Mouse (Mus musculus): ENCODE results near the gene Tmtc2. TPM values are rescaled to one million over a fixed set of nuclear protein-coding genes. Genes with fewer than 3 reads are reported as not detected.
A peak's percentile ranks its signal among the peaks of the same experiment; 100 is the strongest.

Tmtc2 gene
- polyA plus RNA-seq (2012; rRNA removed) = 1.1 and 1.4 TPM in 2 replicates

- H3K27ac ChIP-seq (ENCODE audit: control insufficient read depth, insufficient read depth, low read length) = no peak within 1 kb of the TSS
Observed at GRCm38 (mm10) chr10:105573908-105574694, at the start of gene Tmtc2. Tmtc2 (minus strand) TSS chr10:105574451.

DNA sequence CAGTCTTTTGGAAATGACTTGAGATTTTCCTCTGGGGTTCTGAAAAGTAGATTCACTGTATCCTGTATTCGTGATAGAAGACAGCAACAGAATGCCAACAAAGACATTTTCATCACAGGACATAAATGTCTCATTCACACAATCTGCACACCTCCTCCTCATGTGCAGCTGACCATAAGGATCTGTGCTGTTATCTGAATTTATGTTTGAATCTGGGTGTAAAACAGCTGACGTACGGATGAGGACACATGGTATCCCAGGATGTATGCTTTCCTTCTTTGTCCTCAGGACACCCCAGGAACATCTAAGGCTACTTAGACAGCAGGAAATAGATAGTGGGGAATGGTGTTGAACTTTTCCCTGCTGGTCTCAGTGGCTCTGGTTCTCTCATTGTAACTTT lies 37.9 kb upstream of the Tmtc2 start:
- no peak for TF ChIP-seq POLR2A (IDR thresholded peaks at IDR 0.05; ENCODE audit: control insufficient read depth, extremely low read depth, insufficient read depth, low read length, poor library complexity)
- no peak for DNase-seq
- no peaks in the 10 kb centered on the region for H3K27me3 ChIP-seq (ENCODE audit: control insufficient read depth, insufficient read depth, low read length)
- WGBS = 97% methylated on average over 3 of the region's 3 CpGs
- no peak overlapping the region for H3K4me3 ChIP-seq (ENCODE audit: control insufficient read depth, insufficient read depth, low read length)
- H3K36me3 ChIP-seq (ENCODE audit: control insufficient read depth, insufficient read depth, low read length) = no peaks in the 10 kb centered on the region
- no peak overlapping the region for H3K27ac ChIP-seq (ENCODE audit: control insufficient read depth, insufficient read depth, low read length)
- no peaks in the 10 kb centered on the region for H3K4me1 ChIP-seq (replicated peaks; ENCODE audit: control insufficient read depth, insufficient read depth, low read length)

More at GRCm38 (mm10) chr10:105573908-105574694, at the start of gene Tmtc2:
- no peaks in the 10 kb centered on the region for H3K27me3 ChIP-seq (ENCODE audit: control insufficient read depth, insufficient read depth, low read length)
- under 1% methylated on average over 61 of the region's 61 CpGs for WGBS
- no peaks in the 10 kb centered on the region for H3K36me3 ChIP-seq (ENCODE audit: control insufficient read depth, insufficient read depth, low read length)
- H3K4me1 ChIP-seq (replicated peaks; ENCODE audit: control insufficient read depth, insufficient read depth, low read length) = peaks cover 11% of the 10 kb centered on the region
- peak; percentile 79 for DNase-seq
- TF ChIP-seq POLR2A (IDR thresholded peaks at IDR 0.05; ENCODE audit: control insufficient read depth, extremely low read depth, insufficient read depth, low read length, poor library complexity) = no peak
- TF ChIP-seq CTCF (IDR thresholded peaks at IDR 0.05; ENCODE audit: borderline replicate concordance, control insufficient read depth, extremely low read depth, insufficient read depth, low read length, poor library complexity) = no peak; the same call in 1 of the 2 replicates
- peak within 1 kb of the TSS; percentile 59 for H3K4me3 ChIP-seq (ENCODE audit: control insufficient read depth, insufficient read depth, low read length)

DNA sequence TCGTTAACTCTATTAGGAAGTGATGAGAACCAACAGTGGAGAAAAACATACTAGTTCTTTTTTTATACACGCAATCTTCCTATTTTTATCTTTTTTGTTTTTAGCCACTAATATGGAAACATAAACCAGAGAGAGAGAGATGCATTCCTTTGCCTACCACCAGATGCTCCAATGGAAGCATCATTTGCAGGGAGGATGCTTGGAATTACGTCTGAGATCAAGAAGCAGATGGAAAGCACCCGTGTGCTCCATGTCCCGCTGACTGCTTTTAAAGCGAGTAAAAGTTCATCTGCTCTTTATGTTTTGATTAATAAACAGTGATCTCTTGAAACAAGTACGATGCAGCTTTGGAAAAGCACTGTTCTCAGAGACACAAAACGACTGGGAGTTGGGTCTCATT lies 24.6 kb upstream of the Tmtc2 start:
- no peak for DNase-seq
- no peaks in the 10 kb centered on the region for H3K4me1 ChIP-seq (replicated peaks; ENCODE audit: control insufficient read depth, insufficient read depth, low read length)
- TF ChIP-seq CTCF (IDR thresholded peaks at IDR 0.05; ENCODE audit: borderline replicate concordance, control insufficient read depth, extremely low read depth, insufficient read depth, low read length, poor library complexity) (no peak), POLR2A (IDR thresholded peaks at IDR 0.05; ENCODE audit: control insufficient read depth, extremely low read depth, insufficient read depth, low read length, poor library complexity) (no peak)
- H3K36me3 ChIP-seq (ENCODE audit: control insufficient read depth, insufficient read depth, low read length) = no peaks in the 10 kb centered on the region
- no peak overlapping the region for H3K27ac ChIP-seq (ENCODE audit: control insufficient read depth, insufficient read depth, low read length)
- H3K4me3 ChIP-seq (ENCODE audit: control insufficient read depth, insufficient read depth, low read length) = no peak overlapping the region
- 91% methylated on average over 8 of the region's 8 CpGs for WGBS
- H3K27me3 ChIP-seq (ENCODE audit: control insufficient read depth, insufficient read depth, low read length) = no peaks in the 10 kb centered on the region

DNA sequence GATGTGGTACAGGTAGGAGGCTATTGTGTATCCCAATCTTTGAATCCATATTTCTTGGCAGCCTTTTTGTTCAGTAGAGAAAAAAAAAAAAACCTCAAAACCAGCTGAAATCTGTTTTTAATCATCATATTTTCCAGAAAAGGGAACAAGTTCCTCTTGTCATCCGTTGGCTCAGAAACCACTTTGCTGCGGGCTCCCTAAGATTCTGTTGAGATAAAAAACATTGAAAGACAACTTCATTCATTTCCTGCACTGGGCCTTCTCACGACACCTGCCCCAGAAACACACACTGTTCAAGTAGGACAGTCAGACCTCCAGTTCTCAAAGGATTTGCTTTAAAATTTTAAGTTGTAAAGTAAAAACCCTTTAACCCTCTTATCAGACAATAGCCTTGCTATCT lies 23.0 kb upstream of the Tmtc2 start:
- Histone ChIP-seq H3K27ac (ENCODE audit: control insufficient read depth, insufficient read depth, low read length) (no peak overlapping the region), H3K27me3 (ENCODE audit: control insufficient read depth, insufficient read depth, low read length) (no peaks in the 10 kb centered on the region), H3K4me1 (replicated peaks; ENCODE audit: control insufficient read depth, insufficient read depth, low read length) (no peaks in the 10 kb centered on the region), H3K36me3 (ENCODE audit: control insufficient read depth, insufficient read depth, low read length) (no peaks in the 10 kb centered on the region), H3K4me3 (ENCODE audit: control insufficient read depth, insufficient read depth, low read length) (no peak overlapping the region)
- WGBS = 4% methylated on average over 3 of the region's 3 CpGs
- TF ChIP-seq POLR2A (IDR thresholded peaks at IDR 0.05; ENCODE audit: control insufficient read depth, extremely low read depth, insufficient read depth, low read length, poor library complexity) (no peak), CTCF (IDR thresholded peaks at IDR 0.05; ENCODE audit: borderline replicate concordance, control insufficient read depth, extremely low read depth, insufficient read depth, low read length, poor library complexity) (no peak)
- no peak for DNase-seq

DNA sequence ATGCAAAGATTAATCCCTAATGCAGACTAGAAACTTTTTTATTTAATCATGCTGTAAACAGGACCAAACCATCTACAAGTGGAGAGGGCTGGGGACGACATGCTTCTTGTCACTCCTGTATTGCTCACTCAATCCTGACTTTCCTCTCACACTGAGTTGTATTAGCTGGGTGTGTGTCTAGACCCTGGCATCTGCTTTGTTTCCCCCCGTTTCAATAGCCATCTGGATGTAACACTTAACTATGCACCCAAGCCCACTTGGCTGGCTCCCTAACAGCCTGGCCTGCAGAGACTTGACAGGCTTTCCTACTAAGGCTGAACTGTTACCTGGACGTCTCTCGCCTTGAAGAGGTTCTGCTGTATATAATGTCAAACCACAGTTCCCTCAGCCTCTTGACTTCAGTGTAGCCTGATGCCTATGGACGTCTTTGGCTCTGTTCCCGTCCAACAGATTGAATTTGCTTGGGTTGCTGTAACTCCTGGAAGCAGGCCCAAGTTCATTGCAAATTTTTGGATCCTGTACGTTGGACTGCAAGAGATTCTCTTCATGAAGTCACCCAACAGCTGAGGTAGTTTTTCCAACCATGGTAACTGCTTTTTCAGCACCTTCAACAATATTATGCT lies 21.3 kb upstream of the Tmtc2 start:
- Histone ChIP-seq H3K4me3 (ENCODE audit: control insufficient read depth, insufficient read depth, low read length) (no peak overlapping the region), H3K36me3 (ENCODE audit: control insufficient read depth, insufficient read depth, low read length) (no peaks in the 10 kb centered on the region), H3K4me1 (replicated peaks; ENCODE audit: control insufficient read depth, insufficient read depth, low read length) (no peaks in the 10 kb centered on the region), H3K27me3 (ENCODE audit: control insufficient read depth, insufficient read depth, low read length) (no peaks in the 10 kb centered on the region), H3K27ac (ENCODE audit: control insufficient read depth, insufficient read depth, low read length) (no peak overlapping the region)
- no peak for DNase-seq
- 90% methylated on average over 7 of the region's 7 CpGs for WGBS
- TF ChIP-seq CTCF (IDR thresholded peaks at IDR 0.05; ENCODE audit: borderline replicate concordance, control insufficient read depth, extremely low read depth, insufficient read depth, low read length, poor library complexity) (no peak), POLR2A (IDR thresholded peaks at IDR 0.05; ENCODE audit: control insufficient read depth, extremely low read depth, insufficient read depth, low read length, poor library complexity) (no peak)

DNA sequence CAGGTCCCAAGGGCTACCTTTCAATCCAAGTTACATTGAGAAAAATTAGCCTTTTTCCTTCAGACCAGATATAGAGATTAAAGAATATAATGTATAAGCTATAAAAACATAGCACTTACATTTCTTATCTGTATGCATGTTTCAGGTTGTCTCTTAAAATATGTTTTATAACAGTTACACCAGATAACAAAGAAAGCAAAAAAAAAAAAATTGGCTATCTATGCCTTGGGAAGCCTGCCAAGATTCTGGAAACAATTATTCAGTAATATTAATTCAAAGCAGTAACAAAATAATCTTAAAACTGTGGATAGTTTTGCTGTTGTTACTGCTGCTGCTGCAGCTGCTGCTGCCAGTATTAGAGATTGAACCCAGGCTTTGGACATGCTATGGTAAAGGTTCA lies 13.9 kb upstream of the Tmtc2 start:
- H3K27ac ChIP-seq (ENCODE audit: control insufficient read depth, insufficient read depth, low read length) = no peak overlapping the region
- H3K27me3 ChIP-seq (ENCODE audit: control insufficient read depth, insufficient read depth, low read length) = no peaks in the 10 kb centered on the region
- TF ChIP-seq CTCF (IDR thresholded peaks at IDR 0.05; ENCODE audit: borderline replicate concordance, control insufficient read depth, extremely low read depth, insufficient read depth, low read length, poor library complexity) = no peak
- no peak for TF ChIP-seq POLR2A (IDR thresholded peaks at IDR 0.05; ENCODE audit: control insufficient read depth, extremely low read depth, insufficient read depth, low read length, poor library complexity)
- H3K36me3 ChIP-seq (ENCODE audit: control insufficient read depth, insufficient read depth, low read length) = no peaks in the 10 kb centered on the region
- no peak for DNase-seq
- no peak overlapping the region for H3K4me3 ChIP-seq (ENCODE audit: control insufficient read depth, insufficient read depth, low read length)
- no peaks in the 10 kb centered on the region for H3K4me1 ChIP-seq (replicated peaks; ENCODE audit: control insufficient read depth, insufficient read depth, low read length)
